Mouse (Mus musculus): ENCODE results near the gene Map4.

DNA sequence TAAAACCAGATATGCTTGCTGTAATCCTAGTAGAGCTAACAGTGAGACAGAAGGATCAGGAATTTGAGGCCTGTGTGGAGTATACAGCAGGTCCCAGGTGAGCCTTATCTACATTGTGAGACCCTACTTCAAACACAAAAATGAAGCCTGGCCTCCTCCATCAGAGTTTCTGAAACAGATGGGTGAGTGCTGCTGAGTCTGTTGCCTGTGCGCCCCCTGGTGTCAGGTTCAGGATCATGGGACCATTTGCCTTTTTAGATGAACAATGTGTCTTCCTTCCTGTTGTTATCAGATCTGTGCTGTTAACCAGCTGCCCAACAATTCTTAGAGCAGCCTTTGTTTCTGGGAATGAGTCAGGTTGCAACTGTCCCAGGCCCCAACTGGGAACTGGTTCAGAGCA, 140.6 kb downstream of the Map4 start:
- TF ChIP-seq CTCF (conservative IDR thresholded peaks at IDR 0.05; ENCODE audit: insufficient read depth, insufficient read length, low read depth, low read length) (peak; percentile 85), POLR2A (IDR thresholded peaks at IDR 0.05; ENCODE audit: low read depth, low read length) (no peak)

Measured in kidney, adult 2 months (tissue).